Mouse (Mus musculus) erythroblast, embryonic 14.5 days (primary cell): ENCODE data around the gene Rnf111.

Experiments
- GATA1 ChIP-seq: IDR thresholded peaks from 2 replicates; pipeline ENCODE4 v1.6.1; 2012; ENCODE audit warnings: low read length, inconsistent platforms, mixed read lengths
- TAL1 ChIP-seq: IDR thresholded peaks from 3 replicates; pipeline ENCODE4 v1.6.1; 2012; ENCODE audit warnings: low read length, inconsistent platforms, mixed read lengths

GRCm38 (mm10) chr9:70384494-70384893 is 119.0 kb downstream of the Rnf111 start:
- TF ChIP-seq GATA1 (no peak), TAL1 (no peak)
